Mouse (Mus musculus): Measurements from ENCODE around the gene Tmem132c.
"Not testable (repeated sequence)": the region's sequence is repeated elsewhere in the genome, so short reads cannot be mapped to it uniquely, and the experiment has no call there.

Tmem132c gene

DNA sequence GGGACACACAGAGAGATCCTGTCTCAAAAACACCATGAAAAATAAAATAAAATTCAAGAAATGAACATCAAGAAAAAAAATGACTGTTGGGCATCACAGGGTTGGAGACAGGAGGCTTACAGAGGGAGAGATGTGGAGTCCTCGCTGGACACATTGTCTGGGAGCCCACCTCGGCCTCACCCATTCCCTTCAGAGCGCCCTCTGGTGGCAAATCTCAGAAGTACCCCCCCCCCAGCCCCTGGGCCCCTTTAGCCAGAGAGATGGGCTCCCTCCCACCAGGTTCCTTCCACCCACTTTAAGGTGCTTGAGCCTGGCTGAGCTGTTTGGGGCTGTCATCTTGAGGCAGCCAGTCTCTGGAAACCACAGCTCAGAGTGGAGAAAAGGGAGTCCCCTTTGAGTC, 99.5 kb downstream of the Tmem132c start:
- intact Hi-C loops (cut with DNase I), result loop anchor here (5.0 kb wide), 1 partner anchor 104 kb away; no protein-coding TSS in a partner anchor

DNA sequence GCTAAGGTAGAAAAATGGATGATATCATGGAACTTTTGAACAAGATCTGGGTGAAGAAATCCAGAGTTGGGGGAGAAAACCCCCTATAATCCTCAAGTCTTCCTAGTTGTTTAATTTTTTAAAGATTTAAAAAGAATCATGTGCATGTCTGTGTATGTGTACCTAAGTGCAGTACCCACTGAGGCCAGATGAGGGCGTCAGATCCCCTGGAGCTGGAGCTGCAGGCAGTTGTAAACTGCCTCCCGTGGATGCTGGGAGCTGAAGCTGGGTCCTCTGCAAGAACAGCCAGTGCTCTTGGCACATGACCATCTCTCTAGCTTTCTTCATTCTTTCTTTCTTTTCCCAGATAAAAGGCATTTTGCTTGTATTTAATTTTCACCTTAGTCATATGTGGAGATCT, 103.1 kb downstream of the Tmem132c start:
- intact Hi-C loops (cut with DNase I), result loop anchor here (5.0 kb wide), 1 partner anchor 107 kb away; no protein-coding TSS in a partner anchor

DNA sequence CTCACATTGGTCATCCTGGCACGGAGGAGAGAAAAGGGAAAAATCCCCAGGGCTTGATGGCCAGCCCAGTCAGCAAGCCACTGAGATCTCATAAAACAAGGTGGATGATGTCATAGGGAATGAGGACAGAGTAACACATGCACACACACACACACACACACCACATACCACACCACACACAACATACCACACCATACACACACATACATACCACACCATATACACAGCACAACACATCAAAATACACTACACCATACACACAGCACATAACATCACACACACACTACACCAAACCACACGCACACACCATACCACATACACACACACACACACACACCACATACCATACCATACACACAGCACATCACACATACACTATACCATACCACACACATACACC, 104.8 kb downstream of the Tmem132c start:
- intact Hi-C loops (cut with DNase I), result no loop called here

DNA sequence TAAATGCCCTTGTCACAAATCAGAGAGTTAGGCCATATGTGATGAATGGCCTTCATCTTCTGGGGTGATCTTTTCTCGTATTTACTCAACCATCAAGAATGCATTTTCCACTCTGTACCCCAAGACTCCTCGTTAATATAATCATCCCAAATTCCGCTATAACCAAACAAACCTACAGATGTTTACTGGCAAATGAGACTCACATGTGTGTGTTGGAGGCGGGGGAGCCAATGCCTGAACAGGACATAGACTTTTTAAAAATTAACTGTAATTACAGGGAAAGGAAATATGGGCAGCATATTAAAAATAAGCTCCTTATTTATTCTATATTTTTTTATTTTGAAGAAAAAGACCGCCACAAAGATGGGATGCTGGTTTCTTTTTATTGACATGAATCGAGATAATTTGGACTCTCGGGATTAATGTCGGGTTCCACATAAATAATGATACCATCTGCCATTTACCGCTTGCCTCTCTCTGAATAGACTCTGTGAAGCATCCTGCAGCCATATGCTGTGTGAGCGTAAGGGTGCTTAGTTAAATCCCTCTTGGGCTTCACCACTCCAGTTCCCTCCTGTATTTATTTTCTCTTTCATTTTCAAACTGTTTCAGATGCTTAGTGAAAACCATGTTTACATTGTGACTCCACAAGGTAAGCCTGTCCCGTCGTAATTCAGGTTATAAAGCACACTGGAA, 105.6 kb downstream of the Tmem132c start:
- intact Hi-C loops (cut with DNase I), result no loop called here

DNA sequence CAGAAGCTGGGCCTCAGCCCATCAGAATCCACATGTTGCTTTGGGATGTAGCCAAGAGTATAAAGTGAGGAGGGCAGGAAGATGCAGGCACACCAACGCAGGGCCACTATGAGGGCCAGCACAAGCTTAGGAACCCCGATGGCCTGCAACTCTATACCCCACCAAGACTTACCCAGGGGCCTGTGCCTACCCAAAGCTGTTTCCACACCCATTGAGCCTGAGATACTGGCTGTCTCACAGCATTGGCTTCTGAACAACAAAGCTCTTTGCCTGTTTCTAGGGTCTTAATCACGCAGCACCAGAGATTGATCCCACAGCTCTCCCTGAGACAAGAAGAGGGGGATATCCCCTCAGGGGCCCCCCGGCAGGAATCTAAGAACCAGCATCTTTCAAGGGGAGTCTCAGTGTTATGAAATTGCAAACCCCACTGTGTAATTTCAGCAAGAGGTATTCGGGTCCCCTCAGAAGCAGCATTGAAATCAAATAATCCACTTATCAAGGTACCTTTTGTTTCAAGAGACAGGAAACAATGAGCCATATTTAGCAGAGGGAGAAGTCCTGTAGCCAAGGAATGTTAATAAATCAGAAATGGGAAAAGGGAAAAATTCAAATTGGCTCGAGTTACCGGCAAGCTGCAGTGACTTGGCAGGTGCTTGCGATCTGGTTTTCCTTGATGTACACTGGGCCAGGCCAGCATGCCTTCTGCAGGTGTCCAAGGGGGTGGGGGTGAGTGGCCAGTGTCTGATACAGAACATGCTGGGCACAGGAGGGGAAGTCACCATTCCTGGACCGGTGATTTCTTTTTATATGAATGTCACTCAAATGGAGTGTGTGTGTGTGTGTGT, 107.8 kb downstream of the Tmem132c start:
- intact Hi-C loops (cut with DNase I), result no loop called here

DNA sequence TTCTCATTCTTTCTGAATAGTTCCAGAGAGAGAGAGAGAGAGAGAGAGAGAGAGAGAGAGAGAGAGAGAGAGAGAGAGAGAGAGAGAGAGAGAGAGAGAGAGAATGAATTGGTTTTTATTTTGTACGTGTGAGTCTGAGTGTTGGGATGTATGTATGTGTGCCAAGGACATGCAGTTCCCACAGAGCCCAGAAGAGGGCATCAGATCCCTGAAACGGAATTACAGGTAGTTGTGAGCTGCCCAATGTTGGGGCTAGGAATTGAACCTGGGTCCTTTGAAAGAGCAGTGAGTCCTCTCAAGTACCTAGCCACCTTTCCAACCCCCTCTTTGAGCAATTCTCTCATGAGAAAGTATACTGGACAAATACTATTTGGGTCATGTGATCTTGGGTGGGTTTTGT, 111.4 kb downstream of the Tmem132c start:
- intact Hi-C loops (cut with DNase I), result no loop called here

DNA sequence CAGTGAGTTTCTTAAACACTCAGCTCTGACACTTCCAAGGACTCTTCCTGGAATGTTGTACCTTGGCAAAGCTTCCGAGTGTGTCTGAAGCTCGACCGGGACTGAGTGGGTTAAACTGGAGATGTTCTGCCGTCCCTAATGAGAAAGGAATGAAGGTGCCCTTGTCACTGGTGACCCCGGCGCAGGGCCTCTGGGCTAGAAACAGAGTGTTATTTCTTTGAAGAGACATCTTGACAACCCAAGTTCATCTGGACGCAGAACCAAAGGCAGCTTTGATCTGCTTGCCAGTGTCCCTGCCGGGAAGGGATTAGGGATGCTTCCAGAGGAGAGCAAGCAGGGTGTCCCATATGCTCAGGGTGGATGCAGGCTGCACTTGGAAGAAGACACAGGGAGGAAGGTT, 114.2 kb downstream of the Tmem132c start:
- intact Hi-C loops (cut with DNase I), result no loop called here

DNA sequence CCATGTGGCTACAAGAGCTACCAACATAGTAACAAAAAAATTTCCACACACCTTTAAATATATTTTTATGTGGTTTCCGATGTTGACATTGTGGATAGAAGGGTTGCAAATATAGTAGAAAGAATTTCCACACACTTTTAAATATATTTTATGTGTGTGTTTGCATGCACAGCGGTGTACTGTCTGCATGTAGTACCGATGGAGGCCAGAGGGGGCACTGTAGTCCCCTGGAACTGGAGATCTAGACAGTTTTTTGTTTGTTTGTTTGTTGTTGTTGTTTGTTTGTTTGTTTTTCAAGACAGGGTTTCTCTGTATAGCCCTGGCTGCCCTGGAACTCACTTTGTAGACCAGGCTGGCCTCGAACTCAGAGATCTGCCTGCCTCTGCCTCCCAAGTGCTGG, 116.3 kb downstream of the Tmem132c start:
- intact Hi-C loops (cut with DNase I), result not testable (repeated sequence)

DNA sequence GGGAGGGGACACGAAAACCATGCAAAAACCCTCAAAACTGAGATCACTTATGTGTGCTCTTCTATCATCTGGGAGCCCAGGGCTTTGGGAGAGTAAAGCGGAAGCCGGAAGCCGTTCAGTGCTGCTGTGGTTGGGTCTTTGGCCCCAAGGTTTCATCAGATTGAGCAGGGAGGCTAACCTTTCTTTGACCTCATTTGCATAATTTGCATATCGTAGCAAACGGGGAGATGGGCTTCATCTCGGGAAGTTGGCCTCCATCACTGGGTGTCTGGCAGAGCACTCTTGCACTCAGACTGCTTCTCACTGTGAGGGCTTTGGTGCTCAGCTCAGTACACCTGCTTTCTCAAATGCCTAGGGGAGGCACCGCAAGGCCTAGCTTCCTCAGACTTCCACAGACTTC, 119.5 kb downstream of the Tmem132c start:
- intact Hi-C loops (cut with DNase I), result loop anchor here (10.0 kb wide), 2 partner anchors 124 to 126 kb away; no protein-coding TSS in a partner anchor

DNA sequence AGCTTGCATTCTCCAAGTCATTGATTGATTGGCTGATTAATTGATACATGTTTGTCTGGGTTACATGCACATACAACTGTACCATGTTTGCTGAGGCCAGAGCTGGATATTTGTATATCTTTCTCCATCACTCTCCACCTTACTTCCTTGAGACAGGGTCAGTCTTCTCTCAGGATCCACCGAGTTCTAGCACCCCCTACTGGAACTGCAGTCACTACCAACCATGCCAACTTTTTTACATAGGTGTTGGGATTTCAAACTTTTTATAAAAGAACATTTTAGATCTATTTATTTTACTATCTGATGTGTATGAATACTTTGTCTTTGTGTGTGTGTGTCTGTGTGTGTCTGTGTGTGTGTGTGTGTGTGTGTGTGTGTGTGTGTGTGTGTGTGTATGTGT, 123.5 kb downstream of the Tmem132c start:
- intact Hi-C loops (cut with DNase I), result loop anchor here (10.0 kb wide), 2 partner anchors 120 to 130 kb away; no protein-coding TSS in a partner anchor

DNA sequence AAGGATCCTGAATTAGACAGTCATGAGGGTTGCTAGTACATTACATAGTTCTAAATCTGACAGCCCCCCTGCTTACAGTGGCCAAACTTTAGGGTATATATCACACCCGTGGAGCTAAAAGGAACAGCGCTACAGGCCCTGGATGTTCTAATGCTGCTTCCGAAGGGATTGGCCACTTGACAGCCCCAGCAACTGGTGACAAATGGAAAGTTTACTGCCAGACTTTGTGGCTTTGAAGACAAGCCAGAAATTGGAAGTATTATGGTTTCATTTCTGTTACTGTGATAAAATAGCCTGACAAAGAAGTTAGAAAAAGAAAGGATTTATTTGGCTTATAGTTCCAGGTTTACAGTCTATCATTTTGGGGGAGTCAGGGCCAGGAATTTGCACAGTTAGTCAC, 126.6 kb downstream of the Tmem132c start:
- intact Hi-C loops (cut with DNase I), result loop anchor here (10.0 kb wide), 2 partner anchors 117 to 133 kb away; no protein-coding TSS in a partner anchor

DNA sequence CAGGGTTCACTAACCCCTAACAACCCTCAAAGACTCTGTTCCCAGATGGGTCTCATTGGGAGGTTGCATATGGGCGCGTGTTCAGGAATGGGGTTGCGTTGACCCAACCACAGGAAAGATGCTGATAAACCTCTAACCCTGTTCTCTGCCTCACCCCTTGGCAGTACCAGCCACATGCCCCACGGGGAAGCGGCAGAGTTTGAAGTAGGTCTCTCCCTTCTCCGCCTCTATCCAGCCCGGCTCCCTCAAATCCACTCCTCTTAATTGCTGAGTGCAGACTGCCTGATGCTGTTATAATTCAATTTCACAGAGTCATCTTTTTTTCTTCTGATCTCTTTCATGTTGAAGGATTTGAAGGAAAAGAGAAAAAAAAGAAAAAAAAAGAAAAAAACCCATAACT, 128.2 kb downstream of the Tmem132c start:
- intact Hi-C loops (cut with DNase I), result loop anchor here (10.0 kb wide), 2 partner anchors 115 to 135 kb away; no protein-coding TSS in a partner anchor

DNA sequence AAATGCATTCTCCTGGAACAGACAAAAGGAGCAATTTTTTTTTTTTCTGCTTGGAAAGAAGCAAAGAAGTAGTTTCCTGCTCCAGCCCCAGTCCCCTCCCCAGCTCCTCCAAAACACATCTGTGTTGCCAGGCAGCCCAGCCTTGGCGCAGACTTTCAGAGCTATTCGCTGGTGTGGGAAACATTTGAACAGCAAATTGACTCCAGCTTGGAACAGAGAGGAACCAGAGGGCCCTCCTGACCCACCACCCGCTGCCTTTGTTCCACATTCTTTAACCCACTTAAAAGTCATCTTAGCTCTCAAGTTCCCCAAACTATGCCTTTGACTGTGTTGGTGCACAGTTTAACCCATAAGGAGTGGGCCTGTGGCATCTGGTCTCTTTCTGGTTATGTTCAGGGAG, 128.9 kb downstream of the Tmem132c start:
- intact Hi-C loops (cut with DNase I), result no loop called here

DNA sequence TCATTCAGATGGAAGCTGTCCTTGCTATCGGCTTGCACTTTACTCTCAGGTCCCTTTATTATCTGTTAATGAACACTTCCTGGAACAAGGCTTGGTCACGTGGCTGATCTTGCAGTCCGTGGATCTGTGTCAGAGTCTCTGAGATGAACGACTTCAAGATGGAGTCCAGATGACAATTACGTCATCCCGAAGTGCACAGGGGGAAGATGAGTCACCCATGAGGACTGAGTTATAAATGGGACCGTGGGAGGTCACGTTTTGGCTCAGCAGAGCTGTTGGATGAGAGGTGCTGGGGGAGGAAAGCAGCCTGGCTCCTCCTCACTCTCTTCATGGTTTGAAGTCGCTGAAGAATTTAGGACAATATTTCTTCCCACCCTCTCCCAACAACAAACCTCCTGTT, 132.6 kb downstream of the Tmem132c start:
- intact Hi-C loops (cut with DNase I), result no loop called here

DNA sequence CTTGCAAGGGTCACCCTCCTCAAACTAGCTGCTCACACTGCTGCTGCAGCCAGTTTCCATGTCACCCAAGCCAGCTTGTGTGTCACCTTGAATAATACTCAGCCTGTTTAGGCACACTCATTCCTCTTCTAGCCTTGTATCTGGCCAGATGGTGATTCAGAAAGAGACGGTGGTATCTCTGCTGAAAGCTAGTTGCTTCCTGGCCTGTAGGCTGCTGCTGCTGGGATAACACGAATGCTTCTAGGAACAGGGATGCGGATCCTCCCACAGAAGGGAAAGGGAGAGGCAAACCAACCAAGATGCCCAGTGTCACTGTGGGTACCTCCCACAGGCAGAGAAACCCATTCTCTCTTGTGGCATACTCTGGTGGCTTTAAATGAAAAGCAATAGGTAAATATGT, 134.0 kb downstream of the Tmem132c start:
- intact Hi-C loops (cut with DNase I), result no loop called here

DNA sequence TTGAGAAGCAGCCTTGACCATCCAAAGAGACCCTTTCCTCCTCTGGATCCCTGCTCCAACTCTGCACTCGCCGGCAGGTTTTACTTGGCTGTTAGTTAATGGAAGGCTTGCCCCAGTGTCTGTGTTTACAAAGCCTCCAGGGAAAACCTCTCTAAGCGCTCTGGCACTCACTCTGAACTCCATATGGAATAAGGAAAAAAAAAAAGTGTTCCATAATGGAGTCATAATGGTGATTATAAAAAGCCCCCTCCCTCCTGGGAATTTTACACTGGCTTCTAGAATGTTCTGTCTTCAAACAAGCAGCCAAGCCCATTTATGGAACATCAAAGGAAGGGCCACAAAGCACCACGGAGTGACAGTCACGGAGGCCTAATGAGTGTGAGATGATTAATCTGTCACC, 136.9 kb downstream of the Tmem132c start:
- intact Hi-C loops (cut with DNase I), result no loop called here

DNA sequence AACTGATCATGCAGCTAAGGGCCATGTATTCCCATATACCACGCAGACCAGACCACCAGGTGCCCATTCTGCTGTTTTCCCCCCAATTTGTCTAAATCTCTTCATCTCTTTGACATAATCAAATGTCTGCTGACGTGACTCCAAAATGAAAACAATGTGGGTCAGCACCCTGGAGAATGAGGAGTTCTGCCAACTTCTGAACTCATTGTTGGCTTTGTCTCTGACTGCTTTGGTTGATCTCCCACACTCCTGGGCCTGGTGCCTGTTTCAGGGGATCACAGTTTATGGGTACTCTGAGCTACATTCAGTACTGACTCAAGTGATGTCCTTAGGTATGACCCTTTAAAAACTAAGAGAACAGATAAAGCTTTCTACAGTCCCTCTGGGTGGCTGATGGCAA, 137.7 kb downstream of the Tmem132c start:
- intact Hi-C loops (cut with DNase I), result no loop called here

DNA sequence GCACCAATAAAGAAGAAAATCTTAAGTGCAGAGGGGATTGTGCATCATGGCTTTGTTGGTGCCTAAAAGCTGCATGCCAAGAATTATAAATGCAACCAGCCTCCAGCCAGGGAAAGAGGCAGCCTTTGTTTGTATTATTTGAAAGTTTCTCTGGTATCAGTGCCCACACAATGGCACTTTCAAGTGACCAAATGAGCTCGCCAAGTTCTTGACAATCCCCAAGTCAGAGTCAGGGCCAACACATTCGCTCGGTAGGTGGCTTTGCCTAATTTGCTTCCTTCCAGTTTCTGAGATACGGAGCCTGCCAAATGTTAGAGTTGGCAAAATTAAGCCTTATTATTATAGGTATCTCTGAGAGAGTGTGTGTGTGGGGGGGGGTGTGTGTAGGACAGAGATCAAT, 139.6 kb downstream of the Tmem132c start:
- intact Hi-C loops (cut with DNase I), result no loop called here

DNA sequence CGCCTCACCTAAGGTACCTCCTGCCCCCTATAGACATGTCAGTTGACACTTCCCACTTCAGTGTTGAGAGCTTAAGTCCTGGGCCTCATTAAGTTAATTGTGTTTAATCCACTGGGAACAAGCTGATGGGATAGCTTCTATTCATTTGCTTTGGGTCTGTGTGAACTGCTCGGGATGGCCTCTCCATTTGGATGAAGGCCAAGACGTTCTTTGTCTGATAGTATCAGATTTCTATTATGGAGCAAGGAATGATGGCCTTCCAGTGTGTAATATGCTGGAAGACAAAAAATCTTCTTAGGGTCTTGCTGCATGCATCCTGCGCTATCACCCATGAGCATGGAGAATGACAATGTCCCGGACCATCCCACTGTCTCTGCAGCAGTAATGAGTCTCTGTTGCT, 141.0 kb downstream of the Tmem132c start:
- intact Hi-C loops (cut with DNase I), result no loop called here

DNA sequence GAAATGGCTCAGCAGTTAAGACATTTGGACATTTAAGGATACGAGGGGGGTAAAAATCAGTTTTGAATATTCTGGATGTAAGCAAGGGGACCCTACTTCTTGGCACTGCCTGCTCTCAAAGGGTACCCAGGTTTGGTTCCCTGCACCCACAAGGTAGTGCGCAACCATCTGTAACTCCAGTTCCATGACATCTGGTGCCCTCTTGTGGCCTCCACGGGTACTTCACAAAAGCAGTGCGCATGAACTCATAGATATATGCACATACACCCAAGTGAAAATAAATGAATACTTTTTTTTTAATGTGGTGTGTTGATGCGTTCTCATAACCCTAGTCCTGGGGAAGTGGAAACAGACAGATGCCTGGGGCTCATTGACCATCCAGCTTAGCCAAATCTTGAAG, 149.6 kb downstream of the Tmem132c start:
- intact Hi-C loops (cut with DNase I), result no loop called here

DNA sequence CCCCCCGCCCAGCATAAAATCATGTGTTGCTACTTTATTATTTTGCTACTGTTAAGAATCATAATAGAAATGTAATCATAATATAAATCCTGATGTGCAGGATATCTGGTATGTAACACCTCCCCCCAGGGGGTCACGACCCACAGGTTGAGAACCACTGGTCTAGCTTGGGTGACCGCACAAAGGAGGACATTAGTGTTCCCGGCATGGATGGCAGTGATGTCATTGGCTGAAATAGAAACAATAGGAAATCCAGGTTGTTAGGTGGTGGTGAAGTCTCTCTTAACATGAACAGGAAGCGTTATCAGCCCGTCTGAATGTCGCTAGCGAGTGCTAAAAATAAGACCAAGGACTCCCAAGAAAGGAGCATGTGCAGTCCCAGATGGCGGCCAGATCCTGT, 155.3 kb downstream of the Tmem132c start:
- intact Hi-C loops (cut with DNase I), result no loop called here

DNA sequence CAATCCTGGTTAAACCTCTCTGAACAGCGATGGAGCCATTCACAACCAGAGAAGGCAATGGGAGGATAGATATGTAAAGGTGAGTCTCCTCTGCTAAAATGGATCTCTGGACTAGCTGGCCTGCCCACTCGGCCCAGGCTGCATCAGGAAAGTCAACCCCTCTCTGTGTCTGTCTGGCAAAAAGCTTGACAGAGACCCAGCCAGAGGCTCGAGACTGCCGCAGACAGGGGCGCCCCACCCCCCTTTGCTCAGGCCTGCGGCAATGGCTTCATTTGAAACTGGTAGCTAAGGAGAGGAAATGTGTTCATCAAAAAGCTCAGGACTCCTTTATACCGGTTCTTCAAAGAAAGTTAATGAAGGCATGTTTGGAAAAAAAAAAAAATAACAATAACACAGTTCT, 156.4 kb downstream of the Tmem132c start:
- intact Hi-C loops (cut with DNase I), result no loop called here

All from adrenal gland (tissue).